Mouse (Mus musculus) midbrain, embryonic 16.5 days (tissue): ENCODE measurements around the gene Trmt61a. TPM values are rescaled to one million over a fixed set of nuclear protein-coding genes. Genes with fewer than 3 reads are reported as not detected.

Source experiments
- ATAC-seq: fragments of 200-750 bp; cut with Nextera tagmentation; 2 replicates; pipeline ENCODE4 v1.8.0; 2017; ENCODE audit warnings: moderate TSS enrichment
- H3K27ac ChIP-seq: fragments of 300-500 bp; sonication (generic); 2 replicates; pipeline ENCODE4 v1.5.1; 2014; ENCODE audit warnings: mild to moderate bottlenecking, low read length, mixed read lengths
- H3K27me3 ChIP-seq: fragments of 300-500 bp; sonication (generic); 2 replicates; pipeline ENCODE4 v1.6.1; 2014; ENCODE audit warnings: low read depth, low read length, mixed read lengths; ENCODE audit not compliant: control insufficient read depth, insufficient read depth
- H3K36me3 ChIP-seq: fragments of 300-500 bp; sonication (generic); 2 replicates; pipeline ENCODE4 v1.6.1; 2014; ENCODE audit warnings: mild to moderate bottlenecking, low read length, moderate library complexity, mixed read lengths; ENCODE audit not compliant: control insufficient read depth, insufficient read depth
- H3K4me1 ChIP-seq: fragments of 300-500 bp; sonication (generic); 2 replicates; pipeline ENCODE4 v1.6.1; 2014; ENCODE audit warnings: mild to moderate bottlenecking, low read length, mixed read lengths; ENCODE audit not compliant: control insufficient read depth, insufficient read depth
- H3K4me2 ChIP-seq: fragments of 300-500 bp; sonication (generic); 2 replicates; pipeline ENCODE4 v1.6.1; 2014; ENCODE audit warnings: mild to moderate bottlenecking, low read length, mixed read lengths
- H3K4me3 ChIP-seq: fragments of 300-500 bp; sonication (generic); 2 replicates; pipeline ENCODE4 v1.5.1; 2014; ENCODE audit warnings: low read depth, mild to moderate bottlenecking, low read length, moderate library complexity, mixed read lengths
- H3K9ac ChIP-seq: fragments of 300-500 bp; sonication (generic); 2 replicates; pipeline ENCODE4 v1.6.1; 2014; ENCODE audit warnings: low read depth, low read length, mixed read lengths
- H3K9me3 ChIP-seq: fragments of 300-500 bp; sonication (generic); replicated peaks from 2 replicates; pipeline ENCODE4 v1.6.1; 2014; ENCODE audit warnings: mild to moderate bottlenecking, low read length, mixed read lengths; ENCODE audit not compliant: control insufficient read depth, poor library complexity, severe bottlenecking
- WGBS: fragments of 180-500 bp; shearing (Covaris S2); extraction: QIAGEN DNeasy Blood & Tissue Kit; methylation state at CpG from one replicate; pipeline ENCODE4 v1.1.7; 2014; 5-methylcytosine and 5-hydroxymethylcytosine counted together
- polyA plus RNA-seq: library from polyadenylated mRNA; unstranded; fragments of >200 nt; fragmentation: Nextera tagmentation; extraction: Ambion mirVana; gene quantifications from 2 replicates; pipeline ENCODE4 v1.2.1, GENCODE M21; 2015

Gene Trmt61a
- polyA plus RNA-seq, 1 experiment from 2014 or later: 10.4 TPM

- Histone ChIP-seq H3K9ac (no peak overlapping the region), H3K4me2 (no peak overlapping the region), H3K4me3 (no peak overlapping the region), H3K27ac (no peak overlapping the region), H3K4me1 (peaks cover 21% of the 10 kb centered on the region), H3K9me3 (no peaks in the 10 kb centered on the region), H3K36me3 (no peaks in the 10 kb centered on the region), H3K27me3 (no peaks in the 10 kb centered on the region)
- 81% methylated on average over 6 of the region's 6 CpGs for WGBS
- ATAC-seq: no peak
Observed at GRCm38 (mm10) chr12:111698346-111698913, 20.5 kb downstream of the Trmt61a start.

- H3K27ac ChIP-seq: no peak overlapping the region
- no peak for ATAC-seq
- no peak overlapping the region for H3K4me2 ChIP-seq
- no peak overlapping the region for H3K4me3 ChIP-seq
- H3K9me3 ChIP-seq: no peaks in the 10 kb centered on the region
- 91% methylated on average over 4 of the region's 4 CpGs for WGBS
- peaks cover 10% of the 10 kb centered on the region for H3K4me1 ChIP-seq
- no peaks in the 10 kb centered on the region for H3K27me3 ChIP-seq
- H3K9ac ChIP-seq: no peak overlapping the region
- no peaks in the 10 kb centered on the region for H3K36me3 ChIP-seq
Observed at GRCm38 (mm10) chr12:111699542-111699941, 21.6 kb downstream of the Trmt61a start.

GRCm38 (mm10) chr12:111700920-111701458 is 23.1 kb downstream of the Trmt61a start:
- no peak for ATAC-seq
- Histone ChIP-seq H3K36me3 (no peaks in the 10 kb centered on the region), H3K9ac (no peak overlapping the region), H3K4me2 (no peak overlapping the region), H3K27me3 (no peaks in the 10 kb centered on the region), H3K4me3 (no peak overlapping the region), H3K4me1 (no peaks in the 10 kb centered on the region), H3K9me3 (no peaks in the 10 kb centered on the region), H3K27ac (no peak overlapping the region)
- WGBS: 81% methylated on average over 9 of the region's 9 CpGs

- no peak overlapping the region for H3K27ac ChIP-seq
- H3K36me3 ChIP-seq: no peaks in the 10 kb centered on the region
- H3K9ac ChIP-seq: no peak overlapping the region
- H3K4me1 ChIP-seq: no peaks in the 10 kb centered on the region
- no peak for ATAC-seq
- WGBS: 83% methylated on average over 3 of the region's 3 CpGs
- H3K4me3 ChIP-seq: no peak overlapping the region
- H3K27me3 ChIP-seq: no peaks in the 10 kb centered on the region
- no peak overlapping the region for H3K4me2 ChIP-seq
- H3K9me3 ChIP-seq: no peaks in the 10 kb centered on the region
Observed at GRCm38 (mm10) chr12:111703301-111703700, 25.4 kb downstream of the Trmt61a start.

- Histone ChIP-seq H3K27ac (no peak overlapping the region), H3K4me2 (no peak overlapping the region), H3K4me1 (no peaks in the 10 kb centered on the region), H3K9me3 (no peaks in the 10 kb centered on the region), H3K27me3 (no peaks in the 10 kb centered on the region), H3K9ac (no peak overlapping the region), H3K4me3 (no peak overlapping the region), H3K36me3 (peaks cover 6% of the 10 kb centered on the region)
- WGBS: 64% methylated on average over 9 of the region's 9 CpGs
- ATAC-seq: no peak
Observed at GRCm38 (mm10) chr12:111704609-111705008, 26.7 kb downstream of the Trmt61a start.

GRCm38 (mm10) chr12:111705186-111705973 is 27.5 kb downstream of the Trmt61a start:
- H3K27ac ChIP-seq: no peak overlapping the region
- no peak for ATAC-seq
- no peak overlapping the region for H3K9ac ChIP-seq
- no peak overlapping the region for H3K4me2 ChIP-seq
- WGBS: 81% methylated on average over 15 of the region's 15 CpGs
- no peak overlapping the region for H3K4me3 ChIP-seq
- no peaks in the 10 kb centered on the region for H3K27me3 ChIP-seq
- peaks cover 12% of the 10 kb centered on the region for H3K36me3 ChIP-seq
- no peaks in the 10 kb centered on the region for H3K4me1 ChIP-seq
- H3K9me3 ChIP-seq: no peaks in the 10 kb centered on the region

GRCm38 (mm10) chr12:111708181-111708580 is 30.3 kb downstream of the Trmt61a start:
- H3K27ac ChIP-seq: peak overlapping the region; percentile 50
- 81% methylated on average over 4 of the region's 4 CpGs for WGBS
- H3K4me2 ChIP-seq: no peak overlapping the region
- no peak for ATAC-seq
- H3K27me3 ChIP-seq: no peaks in the 10 kb centered on the region
- H3K4me3 ChIP-seq: no peak overlapping the region
- H3K36me3 ChIP-seq: peaks cover 20% of the 10 kb centered on the region
- peaks cover 10% of the 10 kb centered on the region for H3K4me1 ChIP-seq
- H3K9me3 ChIP-seq: no peaks in the 10 kb centered on the region
- no peak overlapping the region for H3K9ac ChIP-seq

GRCm38 (mm10) chr12:111710091-111710490 is 32.2 kb downstream of the Trmt61a start:
- peaks cover 20% of the 10 kb centered on the region for H3K36me3 ChIP-seq
- H3K9ac ChIP-seq: no peak overlapping the region
- H3K9me3 ChIP-seq: no peaks in the 10 kb centered on the region
- H3K27me3 ChIP-seq: no peaks in the 10 kb centered on the region
- no peak overlapping the region for H3K4me3 ChIP-seq
- H3K27ac ChIP-seq: no peak overlapping the region
- WGBS: 95% methylated on average over 10 of the region's 10 CpGs
- H3K4me2 ChIP-seq: no peak overlapping the region
- H3K4me1 ChIP-seq: peaks cover 20% of the 10 kb centered on the region
- no peak for ATAC-seq

GRCm38 (mm10) chr12:111712476-111712875 is 34.6 kb downstream of the Trmt61a start:
- peaks cover 20% of the 10 kb centered on the region for H3K4me1 ChIP-seq
- H3K27ac ChIP-seq: peak overlapping the region; percentile 91
- WGBS: under 1% methylated on average over 30 of the region's 33 CpGs
- H3K9ac ChIP-seq: peak overlapping the region; percentile 95
- peak overlapping the region; percentile 83 for H3K4me2 ChIP-seq
- no peaks in the 10 kb centered on the region for H3K9me3 ChIP-seq
- no peak; the same call in 1 of the 2 replicates for ATAC-seq
- H3K4me3 ChIP-seq: peak overlapping the region; percentile 100
- peaks cover 20% of the 10 kb centered on the region for H3K36me3 ChIP-seq
- no peaks in the 10 kb centered on the region for H3K27me3 ChIP-seq
